Mouse (Mus musculus) retina, adult 2 months (tissue): ENCODE measurements around the gene Akap8l.
A peak's percentile ranks its signal among the peaks of the same experiment; 100 is the strongest.

Experiments
- DNase-seq: peaks from one replicate; pipeline ENCODE4 v3.0.0-alpha.2; 2012; ENCODE audit warnings: low read depth, low spot score

The Akap8l gene

DNA sequence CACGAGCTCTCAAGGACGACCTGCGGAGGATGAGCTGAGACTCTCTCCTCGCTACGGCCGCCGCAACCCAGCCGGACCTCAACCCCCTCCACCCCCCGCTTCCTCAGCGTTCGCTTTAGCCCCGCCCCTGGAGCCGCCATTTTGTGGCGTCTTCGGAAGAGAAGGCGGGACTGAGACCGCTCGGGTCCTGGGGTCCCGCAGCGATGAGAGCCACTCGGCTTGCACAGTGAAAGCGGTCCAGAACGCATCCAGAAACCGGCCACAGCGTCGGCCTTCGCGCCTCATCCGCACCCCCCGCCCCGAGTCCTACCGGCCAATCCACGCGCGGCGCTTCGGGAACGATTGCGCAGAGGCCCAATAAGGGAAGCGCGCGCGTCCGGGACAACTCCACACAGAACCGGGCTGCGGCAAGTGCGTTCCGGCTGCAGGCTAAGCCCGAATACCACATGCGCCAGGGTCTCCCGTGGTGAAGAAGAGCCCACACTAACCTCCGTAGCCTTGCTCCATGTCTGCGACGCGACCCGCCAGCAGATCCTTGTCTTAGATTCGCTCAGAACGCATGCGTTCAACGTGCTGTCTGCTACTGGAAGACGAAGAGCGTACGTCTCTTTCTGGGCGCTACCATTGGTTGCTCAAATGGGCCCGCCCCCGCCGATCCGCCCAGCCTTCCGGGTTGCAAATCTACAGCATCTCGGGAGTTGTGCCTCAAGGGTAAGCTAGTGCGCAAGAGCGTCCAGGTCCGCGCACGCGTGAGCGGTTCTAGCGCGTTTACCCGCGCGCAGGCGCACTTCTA, 29.6 kb downstream of the Akap8l start, which contains the start of gene Akap8:
TSS of gene Akap8 (minus strand) at position 642 of the 793 bp plus-strand sequence.
- peak; percentile 91 for DNase-seq

DNA sequence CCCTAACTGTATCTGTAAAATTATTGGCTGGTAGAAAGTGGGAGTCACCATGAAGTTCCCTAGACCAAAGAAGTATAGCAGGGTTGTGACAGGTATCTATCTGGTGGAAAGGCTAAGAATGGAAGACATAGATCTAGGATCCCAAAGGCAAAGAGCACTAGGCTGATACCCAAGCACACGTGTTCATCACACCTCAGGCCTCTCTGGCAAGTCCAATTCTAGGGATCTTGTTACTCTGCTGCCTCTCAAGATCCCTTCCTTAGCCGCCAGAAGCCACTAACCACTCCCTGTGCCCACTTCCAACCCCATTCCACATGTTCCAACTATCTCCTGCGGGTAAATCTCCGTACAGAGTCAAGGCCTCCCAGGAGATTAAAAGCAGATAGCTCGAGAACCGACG, 30.5 kb downstream of the Akap8l start:
- no peak for DNase-seq

DNA sequence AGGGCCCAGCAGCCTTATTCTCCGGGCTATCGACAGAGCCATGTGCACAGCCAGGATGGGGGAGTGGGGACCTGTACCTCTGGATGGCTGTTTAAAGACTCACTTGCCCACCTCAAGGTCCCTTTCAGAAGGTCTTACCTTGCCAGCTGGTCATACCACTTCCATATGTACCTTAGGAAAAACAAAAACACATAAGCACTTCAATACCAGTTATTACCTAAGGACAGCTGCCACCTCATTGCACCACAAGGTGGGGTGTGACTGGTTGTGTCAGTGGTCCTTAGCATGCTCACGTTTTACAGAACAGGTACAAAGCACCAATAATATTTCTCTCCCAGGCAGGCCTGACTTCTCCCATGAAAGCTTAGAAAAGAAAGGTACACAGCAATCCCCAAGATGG, 32.7 kb downstream of the Akap8l start:
- no peak for DNase-seq

DNA sequence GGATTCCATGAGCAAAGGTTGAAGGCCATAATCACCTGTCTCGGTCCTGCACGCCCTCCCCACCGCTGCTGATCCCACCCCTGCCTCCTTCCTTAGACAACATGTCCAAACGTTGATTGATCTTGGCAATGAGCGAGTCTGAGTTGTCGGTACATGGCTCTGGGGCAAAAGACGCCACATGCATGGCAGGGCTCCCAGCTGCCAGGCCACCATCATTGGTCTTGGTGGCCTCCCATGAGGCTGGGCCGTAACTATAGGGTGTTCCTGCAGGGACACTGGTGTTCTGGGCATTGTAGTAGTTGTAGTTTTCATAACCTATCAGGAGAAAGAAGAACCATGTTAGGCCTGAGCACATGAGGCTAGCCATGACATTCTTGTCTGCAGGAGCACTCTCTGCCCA, 33.4 kb downstream of the Akap8l start:
- no peak for DNase-seq

DNA sequence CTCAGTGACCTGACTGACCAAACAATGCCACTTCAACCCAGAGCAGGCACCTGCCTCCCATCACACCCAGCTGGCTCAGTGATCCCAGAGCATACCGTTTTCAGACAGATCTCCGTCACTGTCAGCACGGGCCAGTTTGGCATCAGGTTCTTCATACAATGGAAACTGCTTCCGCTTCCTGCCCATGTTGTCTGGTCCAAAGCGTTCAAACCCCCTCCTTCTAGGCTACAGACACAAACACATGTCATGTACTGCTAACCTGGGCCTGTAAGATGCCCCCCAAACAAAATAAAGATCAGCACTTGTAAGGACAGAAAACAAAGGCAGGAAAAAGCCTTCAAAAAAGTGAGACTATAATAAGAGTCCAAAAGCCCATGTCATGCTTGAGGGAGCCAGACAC, 34.8 kb downstream of the Akap8l start:
- no peak for DNase-seq

DNA sequence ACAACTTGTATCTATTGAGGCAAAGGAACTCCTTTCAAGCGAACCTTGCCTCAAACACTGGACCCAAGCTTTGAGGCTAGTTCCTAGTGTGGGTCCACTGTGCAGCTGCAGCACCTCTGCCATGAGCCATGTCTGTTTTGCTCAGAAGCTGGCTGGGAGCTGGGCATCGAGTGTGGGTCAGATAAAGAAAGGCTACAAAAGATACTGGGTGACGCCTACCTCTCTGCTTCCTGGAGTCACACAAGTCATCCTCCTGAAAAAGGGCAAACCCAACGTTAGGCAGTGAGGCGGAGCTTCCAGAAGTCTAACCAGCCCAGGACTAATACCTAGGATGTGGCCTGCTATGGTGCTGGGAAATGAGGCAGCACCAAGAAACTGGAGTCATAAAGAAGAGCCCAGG, 36.5 kb downstream of the Akap8l start:
- no peak for DNase-seq

DNA sequence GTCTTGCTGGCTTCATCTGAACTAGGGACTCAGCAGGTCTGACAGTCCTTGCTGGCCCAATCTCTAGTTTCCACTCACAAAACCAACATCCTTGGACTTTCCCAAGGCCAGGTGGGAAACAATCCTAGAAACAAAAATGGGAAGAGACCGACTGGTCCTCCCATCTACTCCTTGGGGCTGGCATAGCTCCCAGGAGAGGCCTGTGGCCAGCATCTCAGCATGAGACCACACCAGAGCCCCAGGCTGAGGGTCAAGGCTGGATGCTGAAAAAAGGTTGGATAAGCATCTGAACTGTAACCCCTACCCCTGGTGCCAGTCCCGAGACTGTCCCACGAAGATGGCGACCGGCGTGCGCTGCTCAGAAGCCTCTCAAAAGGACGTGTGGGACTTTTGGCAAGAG, 37.6 kb downstream of the Akap8l start:
- no peak for DNase-seq

DNA sequence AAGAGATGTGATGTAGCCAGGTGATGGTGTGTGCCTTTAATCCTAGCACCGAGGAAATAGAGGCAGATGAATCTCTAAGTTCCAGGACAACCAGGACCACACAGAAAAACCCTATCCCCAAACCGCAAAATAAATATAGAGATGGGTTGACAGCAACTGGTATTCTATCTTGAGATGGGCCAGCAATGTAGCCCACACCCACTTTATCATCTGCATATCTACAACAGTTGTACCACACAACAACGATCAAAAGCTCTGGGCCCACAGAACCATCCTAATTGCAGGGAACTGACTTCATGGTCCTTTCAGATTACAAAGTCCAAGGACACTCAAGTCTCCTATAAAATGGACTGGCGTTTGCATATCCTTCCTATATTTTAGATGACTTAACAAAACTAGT, 42.4 kb downstream of the Akap8l start:
- DNase-seq = no peak

DNA sequence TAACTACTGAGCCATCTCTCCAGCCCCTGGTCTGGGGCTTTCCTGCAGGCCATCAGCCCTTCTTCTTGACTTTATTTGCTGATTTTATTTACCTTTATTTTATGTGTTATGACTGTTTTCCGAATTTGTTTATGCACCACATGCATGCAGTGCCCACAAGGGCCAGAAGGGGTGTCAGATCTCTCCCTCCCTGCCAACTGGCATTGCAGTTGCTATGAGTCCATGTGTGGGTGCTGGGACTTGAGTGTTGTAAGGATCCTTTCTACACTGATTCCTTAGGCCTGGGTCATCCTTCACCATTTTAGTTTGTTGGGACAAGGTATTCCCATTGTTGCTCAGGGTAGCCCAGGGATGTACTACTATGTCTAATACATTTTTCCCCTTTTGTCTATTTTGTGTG, 52.3 kb downstream of the Akap8l start:
- DNase-seq = no peak

DNA sequence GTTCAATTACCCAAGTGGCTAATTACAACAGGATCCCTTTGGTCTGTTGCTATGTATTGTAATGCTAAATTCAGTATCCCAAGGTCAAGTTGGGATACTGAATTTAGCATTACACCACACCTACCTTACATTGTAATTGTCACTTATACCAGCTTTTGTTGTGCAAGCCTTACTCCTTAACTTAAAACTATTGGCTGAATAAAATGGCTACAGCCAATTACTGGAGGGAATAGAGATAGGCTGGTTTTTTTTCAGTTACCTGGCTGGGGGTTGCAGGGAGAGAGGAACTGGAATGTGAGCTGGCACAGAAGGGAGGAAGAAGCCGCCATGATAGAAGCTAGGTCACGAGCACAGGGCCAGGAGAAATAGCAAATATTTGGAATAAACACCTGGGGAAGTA, 54.5 kb downstream of the Akap8l start:
- DNase-seq = no peak

DNA sequence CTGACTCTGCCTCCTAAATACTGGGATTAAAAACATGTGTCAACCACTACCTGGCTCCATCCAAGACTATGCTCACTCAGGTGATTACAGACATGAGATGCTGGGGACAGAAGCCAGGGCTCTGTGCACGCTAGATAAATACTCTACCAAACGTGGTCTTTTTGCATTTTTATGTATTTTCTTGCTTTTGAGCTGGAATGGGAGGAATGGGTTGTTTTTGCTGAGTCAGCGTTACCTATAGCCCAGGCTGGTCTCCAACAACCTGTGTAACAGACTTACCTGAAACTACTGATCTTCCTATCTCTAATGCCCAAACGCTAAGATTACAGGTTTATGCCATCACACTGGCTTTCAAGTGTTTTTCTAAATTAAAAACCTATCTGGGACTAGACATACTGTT, 55.2 kb downstream of the Akap8l start:
- DNase-seq = no peak

DNA sequence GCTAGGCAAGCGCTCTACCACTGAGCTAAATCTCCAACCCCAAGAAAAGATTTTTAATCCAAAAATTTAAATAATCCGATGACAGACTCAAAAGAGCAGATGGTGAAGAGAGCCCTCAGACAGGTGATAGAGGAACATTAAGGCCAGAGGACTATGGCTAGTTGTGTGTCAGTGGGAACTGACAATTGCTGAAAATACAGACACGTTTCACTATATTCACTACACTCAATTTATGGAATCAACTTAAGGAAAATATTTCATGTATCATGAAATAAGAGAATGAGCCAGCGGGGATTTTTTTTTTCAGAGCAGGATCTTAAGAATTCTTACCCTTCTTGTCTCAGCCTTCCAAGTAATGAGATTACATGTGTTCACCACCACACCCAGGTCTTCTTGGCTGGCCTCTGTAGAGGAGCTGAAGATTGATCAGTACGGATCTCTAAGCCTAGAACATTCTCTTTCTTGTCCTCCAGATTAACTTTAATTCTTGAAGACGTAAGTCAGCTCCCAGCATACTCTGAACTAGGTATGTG, 65.2 kb downstream of the Akap8l start:
- DNase-seq = no peak

DNA sequence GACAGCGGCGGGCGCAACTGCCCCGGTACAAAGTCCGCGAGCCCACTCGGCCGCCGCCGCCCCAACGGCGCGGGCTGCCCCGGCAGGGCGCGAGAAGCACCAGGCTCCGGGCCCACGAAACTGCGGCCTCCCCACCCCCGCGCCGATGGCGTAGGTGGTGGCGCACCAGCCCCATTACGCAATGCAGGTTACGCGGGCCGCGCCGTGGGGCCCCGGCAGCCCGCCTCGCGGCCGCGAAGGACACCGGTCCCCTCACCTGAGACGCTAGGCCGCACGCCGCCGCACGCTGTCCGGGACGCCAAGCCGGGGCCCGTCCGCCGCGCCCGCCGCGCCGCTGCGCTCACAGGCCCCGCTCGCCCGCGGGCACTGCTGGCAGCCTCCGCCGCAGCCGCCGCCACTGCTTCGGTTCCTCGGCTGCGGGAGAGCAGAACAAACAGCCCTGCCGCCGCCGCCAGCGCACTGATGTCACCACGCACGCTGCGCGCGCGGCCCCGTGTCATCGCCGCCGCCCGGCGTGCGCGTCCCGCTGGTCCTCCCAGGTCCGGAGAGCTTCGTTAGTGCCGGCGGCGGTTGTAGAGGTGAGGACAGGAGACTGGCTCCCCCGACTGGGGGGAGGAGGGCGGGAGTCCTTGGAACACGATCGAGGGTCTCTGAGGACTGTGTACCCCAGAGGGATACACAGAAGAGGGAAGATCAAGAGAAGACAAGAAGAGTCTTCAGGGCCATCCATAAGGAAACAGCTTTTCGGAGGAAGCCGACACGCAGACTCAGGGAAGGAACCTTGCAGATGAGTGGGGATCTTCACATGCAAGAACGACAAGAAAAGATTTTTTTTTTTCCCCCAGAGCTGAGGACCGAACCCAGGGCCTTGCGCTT, 65.9 kb downstream of the Akap8l start, which contains the start of gene Brd4:
TSS of gene Brd4 (minus strand) at position 461 of the 876 bp plus-strand sequence.
- peak; percentile 73 for DNase-seq

DNA sequence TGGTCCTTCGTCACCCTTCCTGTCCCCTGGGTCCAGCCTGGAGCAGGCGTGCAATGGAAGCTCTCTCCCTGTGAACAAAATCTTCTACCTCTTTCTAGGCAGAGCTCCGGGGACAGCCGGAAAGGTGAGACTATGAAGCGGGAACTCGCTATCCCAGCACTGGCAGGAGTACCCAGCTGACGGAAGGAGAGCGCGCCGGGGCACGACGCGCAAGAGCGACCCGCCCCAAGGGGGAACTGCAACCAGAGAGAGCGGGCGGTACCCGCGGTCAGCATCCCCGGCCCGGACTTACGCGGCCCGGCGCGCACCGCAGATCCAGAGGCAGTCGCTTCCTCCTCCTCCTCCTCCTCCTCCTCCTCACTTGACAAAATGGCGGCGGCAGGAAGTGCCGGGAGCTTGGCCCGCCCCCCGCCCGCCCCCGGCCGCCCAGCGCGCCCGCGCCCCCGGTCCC, 66.6 kb downstream of the Akap8l start:
- DNase-seq = peak; percentile 18

DNA sequence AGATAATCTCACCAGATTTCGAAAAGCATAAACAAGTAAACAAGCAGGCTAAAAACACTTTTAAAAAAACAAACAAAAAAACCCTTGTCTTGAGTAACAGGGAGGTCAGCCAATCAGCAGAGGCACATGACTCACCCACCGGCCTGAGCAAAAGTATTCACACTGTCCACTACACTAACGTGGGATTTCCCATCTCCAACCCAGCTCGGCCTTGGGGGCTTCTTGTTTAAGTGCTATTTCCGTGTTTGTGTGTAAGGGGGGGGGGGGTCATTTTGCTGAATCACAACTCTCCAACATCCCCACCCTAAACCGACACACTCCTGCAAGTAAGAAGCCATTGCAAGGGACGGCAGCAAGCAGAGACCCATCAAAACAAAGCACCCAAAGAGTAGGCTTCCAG, 67.1 kb downstream of the Akap8l start:
- DNase-seq = no peak

DNA sequence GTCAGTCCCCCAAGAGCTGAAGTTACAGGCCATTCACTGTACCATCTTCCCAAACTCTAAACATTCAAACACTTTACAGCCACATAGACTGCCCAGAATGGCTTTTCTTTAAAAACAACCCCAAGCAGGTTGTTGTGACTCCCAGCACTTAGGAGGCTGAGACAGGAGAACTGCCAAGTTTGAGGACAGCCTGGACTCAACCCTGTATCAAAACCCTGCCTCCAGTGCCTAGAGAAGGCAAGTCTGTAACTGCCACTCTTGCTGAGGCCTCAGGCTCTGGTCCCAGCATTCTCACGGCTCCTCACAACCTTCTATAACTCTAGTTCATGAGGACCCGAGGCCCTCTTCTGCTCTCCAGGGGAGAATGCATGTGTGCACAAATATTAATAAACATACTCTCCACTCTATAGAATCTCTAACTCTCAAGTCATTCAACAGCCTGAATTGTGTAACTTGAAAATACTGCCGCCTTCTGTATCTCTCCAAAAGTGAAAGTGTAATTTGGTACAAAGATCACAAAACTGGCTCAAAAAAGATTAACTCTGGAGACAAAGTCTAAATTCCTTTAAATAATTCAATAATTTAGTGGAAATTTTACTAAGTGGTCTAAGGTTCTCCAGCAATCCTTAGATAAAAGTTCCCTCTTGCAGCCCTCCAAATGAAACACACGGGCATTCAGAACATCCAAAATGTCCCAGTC, 68.6 kb downstream of the Akap8l start:
- DNase-seq = no peak

DNA sequence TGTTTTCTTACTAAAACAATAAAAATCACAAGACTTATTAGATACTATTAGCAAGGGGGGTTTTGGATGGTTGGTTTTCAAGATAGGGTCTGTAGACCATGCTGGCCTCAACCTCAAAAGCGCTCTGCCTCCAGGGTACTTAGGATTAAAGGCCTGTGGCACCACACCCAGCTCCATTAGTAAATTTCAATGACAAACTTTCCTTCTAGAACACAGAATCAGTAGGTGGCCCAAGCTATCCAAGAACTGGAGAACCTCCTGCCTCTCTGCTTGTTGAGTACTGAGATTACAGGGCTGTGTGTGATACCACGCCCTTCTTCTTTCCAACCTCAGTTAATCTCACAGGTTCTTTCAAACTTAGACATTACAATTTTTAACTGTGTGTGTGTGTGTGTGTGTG, 69.3 kb downstream of the Akap8l start:
- DNase-seq = no peak

DNA sequence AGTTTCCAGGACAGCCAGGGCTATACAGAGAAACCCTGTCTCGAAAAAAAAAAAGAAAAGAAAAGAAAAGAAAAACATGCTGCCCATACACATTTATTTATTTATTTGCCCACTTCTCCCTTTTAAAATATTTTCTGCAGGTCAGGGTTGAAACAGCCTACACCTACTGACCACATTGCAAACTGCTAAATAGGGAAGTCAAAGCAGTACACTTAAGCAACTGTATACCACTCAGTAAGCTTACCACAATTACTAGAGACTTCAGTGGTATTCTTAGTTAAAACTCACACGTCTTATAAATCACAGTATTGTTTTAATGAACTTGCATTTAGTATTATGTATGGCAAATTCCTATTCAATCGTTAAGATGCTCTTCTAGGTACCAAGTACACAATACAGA, 69.8 kb downstream of the Akap8l start:
- no peak for DNase-seq

DNA sequence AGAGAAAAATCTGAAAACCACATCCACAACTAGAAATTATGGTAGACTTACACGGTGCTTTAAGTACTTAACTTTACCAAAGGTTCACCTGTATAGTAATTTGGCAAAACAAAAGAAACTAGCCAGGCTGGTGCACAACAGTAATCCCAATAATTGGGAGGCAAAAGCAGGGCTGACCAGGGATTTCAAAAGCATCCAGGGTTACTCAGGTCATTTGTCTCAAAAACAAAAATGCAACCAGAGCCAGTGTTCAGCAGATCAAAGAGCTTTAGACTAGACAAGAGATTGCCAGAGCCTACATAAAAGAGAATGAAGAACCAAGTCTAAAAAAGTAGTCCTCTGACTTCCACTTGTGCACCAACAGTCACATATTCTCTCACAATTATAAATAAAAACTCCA, 73.2 kb downstream of the Akap8l start:
- no peak for DNase-seq

DNA sequence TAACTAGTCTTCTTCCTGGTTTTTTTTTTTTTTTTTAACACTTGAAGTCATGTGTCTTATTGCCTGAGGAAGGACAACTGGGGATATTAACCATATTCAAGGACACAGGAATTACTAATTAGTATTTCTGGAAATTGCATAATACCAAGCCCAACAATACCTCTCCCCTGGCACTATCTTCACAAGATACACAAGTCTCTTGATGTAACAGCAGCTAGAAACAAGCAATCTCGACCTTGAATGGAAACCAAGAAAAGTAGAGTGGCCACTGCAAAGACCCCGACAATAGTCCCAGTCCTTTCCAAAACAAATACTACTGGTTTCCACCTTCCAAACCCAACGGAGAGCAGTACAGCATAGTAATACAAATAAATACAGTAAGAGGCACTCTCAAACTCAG, 74.8 kb downstream of the Akap8l start:
- DNase-seq = no peak
